Mouse (Mus musculus) ES-E14 (cell line): ENCODE data around the gene Iqgap3.

Source experiments
- CHD2 ChIP-seq: IDR thresholded peaks from 2 replicates; pipeline ENCODE4 v1.6.1; 2014; ENCODE audit warnings: mild to moderate bottlenecking, low read depth, low read length, inconsistent platforms
- HCFC1 ChIP-seq: IDR thresholded peaks from 2 replicates; pipeline ENCODE4 v1.6.1; 2012; ENCODE audit warnings: low read length, inconsistent platforms, borderline replicate concordance; ENCODE audit not compliant: insufficient read depth
- MAFK ChIP-seq: IDR thresholded peaks from 2 replicates; pipeline ENCODE4 v1.6.1; 2014; ENCODE audit warnings: mild to moderate bottlenecking, low read depth, low read length, inconsistent platforms; ENCODE audit not compliant: insufficient read depth
- ZNF384 ChIP-seq: IDR thresholded peaks from 2 replicates; pipeline ENCODE4 v1.6.1; 2012; ENCODE audit warnings: low read depth, low read length, inconsistent platforms

- no peak for TF ChIP-seq ZNF384
- TF ChIP-seq MAFK = no peak
- no peak for TF ChIP-seq CHD2
- TF ChIP-seq HCFC1 = no peak
Observed at GRCm38 (mm10) chr3:88127636-88128035, 45.9 kb downstream of the Iqgap3 start.
